Mouse (Mus musculus) lung, postnatal 0 days (tissue): ENCODE measurements at regions not wholly inside any gene's neighbourhood (a gene's known extent, or its start where the extent isn't known, plus 50 kb on each side); places are given as distances from the start of the nearest gene placed in this dataset.

ENCODE experiments used
- CTCF ChIP-seq: IDR thresholded peaks from 2 replicates; pipeline ENCODE4 v1.5.1; 2016; ENCODE audit warnings: antibody characterized with exemption, mild to moderate bottlenecking
- EP300 ChIP-seq: IDR thresholded peaks from 2 replicates; pipeline ENCODE4 v1.6.1; 2016; ENCODE audit warnings: antibody characterized with exemption, mild to moderate bottlenecking, control low read depth

DNA sequence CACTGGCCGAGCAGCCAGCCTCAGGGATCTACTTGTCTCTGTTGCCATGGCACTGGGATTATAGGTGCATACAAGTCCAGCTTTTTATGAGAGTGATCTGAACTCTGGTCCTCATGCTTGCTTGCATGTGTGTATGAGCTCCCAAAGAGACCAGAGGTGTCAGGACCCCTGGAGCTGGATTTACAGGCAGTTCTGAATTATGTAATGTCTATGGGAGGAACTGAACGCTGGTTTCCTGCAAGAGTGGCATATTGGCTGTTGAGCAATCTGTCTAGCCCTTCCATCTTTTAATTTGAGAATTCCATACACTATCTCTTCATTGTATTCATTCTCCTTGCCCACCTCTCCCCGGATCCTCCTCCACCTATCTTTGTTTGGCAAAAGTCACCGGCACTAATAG lies 102.5 kb upstream of the Tmem178 start:
- TF ChIP-seq EP300 (no peak), CTCF (no peak)
